Mouse (Mus musculus) embryonic stem cell, embryonic (primary cell): ENCODE results near the gene Zc3h10.

Source experiments
- CTCF ChIA-PET, 4 experiments: fragments of 300-600 bp in 2 of 4; fragments of 350-600 bp in 2 of 4; sonication (Branson Sonifier 250); formaldehyde crosslinking; loops; one replicate each; lab custom pipeline; 2022; ENCODE audit warnings: inconsistent platforms in 2 of 4; lab: Charles Lee
- POLR2A ChIA-PET, 4 experiments: fragments of 300-600 bp in 2 of 4; fragments of 350-600 bp in 2 of 4; sonication (Branson Sonifier 250); formaldehyde crosslinking; loops; one replicate each; lab custom pipeline; 2022; ENCODE audit warnings: antibody characterized with exemption in 4 of 4, inconsistent platforms in 1 of 4; lab: Charles Lee

The Zc3h10 gene

GRCm38 (mm10) chr10:128524111-128524731 lies 23.4 kb downstream of the Zc3h10 start:
- CTCF ChIA-PET, result interaction anchor here (0.5 to 3.1 kb wide), 18 partner anchors 11 to 880 kb away, joined by 3 to 27 read pairs (median 4); partner anchors contain the start of genes Myl6 (in 1 of the 4), Myl6b (in 1 of the 4) and Zc3h10 (in 1 of the 4)
- POLR2A ChIA-PET, result interaction anchor here (0.5 to 7.0 kb wide), 62 partner anchors 8 to 1162 kb away, joined by 3 to 110 read pairs (median 10); partner anchors contain the start of genes Myl6 (in 3 of the 4), Zc3h10 (in 3 of the 4), Myl6b (in 2 of the 4) and Nabp2 (in 2 of the 4)

- ChIA-PET CTCF (interaction anchor here in 1 of 4 experiments (0.5 kb wide), 1 partner anchor 380 kb away, joined by 9 read pairs; no protein-coding TSS in a partner anchor), POLR2A (interaction anchor here in 2 of 4 experiments (0.7 to 1.9 kb wide), 7 partner anchors 10 to 62 kb away, joined by 3 to 8 read pairs (median 3); partner anchors contain the start of genes Myl6b (in 2 of the 2), Myl6 (in 1 of the 2) and Pa2g4 (in 1 of the 2))
Measured at GRCm38 (mm10) chr10:128522351-128522750, 25.2 kb downstream of the Zc3h10 start.

- ChIA-PET POLR2A (interaction anchor here in 2 of 4 experiments (0.7 to 2.3 kb wide), 7 partner anchors 9 to 109 kb away, joined by 3 to 10 read pairs (median 3); partner anchors contain the start of genes Myl6b (in 1 of the 2), Nabp2 (in 1 of the 2), Pa2g4 (in 1 of the 2) and Rnf41 (in 1 of the 2)), CTCF (interaction anchor here in 1 of 4 experiments (0.6 kb wide), 1 partner anchor 146 kb away, joined by 3 read pairs; no protein-coding TSS in a partner anchor)
Measured at GRCm38 (mm10) chr10:128520591-128520990, 27.0 kb downstream of the Zc3h10 start.

GRCm38 (mm10) chr10:128518833-128519232 lies 28.7 kb downstream of the Zc3h10 start:
- ChIA-PET CTCF (interaction anchor here (0.5 to 1.6 kb wide), 32 partner anchors 9 to 487 kb away, joined by 3 to 13 read pairs (median 3); partner anchors contain the start of genes Myl6 (in 1 of the 4), Nabp2 (in 1 of the 4), Rnf41 (in 1 of the 4) and Suox (in 1 of the 4)), POLR2A (interaction anchor here in 3 of 4 experiments (0.5 to 3.5 kb wide), 22 partner anchors 9 to 340 kb away, joined by 3 to 13 read pairs (median 4); partner anchors contain the start of genes Myl6b (in 2 of the 3), Zc3h10 (in 2 of the 3), Myl6 (in 1 of the 3) and Nabp2 (in 1 of the 3))

- ChIA-PET POLR2A (interaction anchor here in 3 of 4 experiments (0.7 to 10.2 kb wide), 18 partner anchors 7 to 386 kb away, joined by 3 to 80 read pairs (median 4); partner anchors contain the start of genes Esyt1 (in 3 of the 3), Myl6 (in 2 of the 3), Zc3h10 (in 2 of the 3) and Myl6b (in 1 of the 3)), CTCF (interaction anchor here in 1 of 4 experiments (0.5 to 1.2 kb wide), 3 partner anchors 9 to 329 kb away, joined by 3 to 7 read pairs (median 3); partner anchors contain the start of gene Esyt1)
Measured at GRCm38 (mm10) chr10:128516677-128517076, 30.9 kb downstream of the Zc3h10 start.

GRCm38 (mm10) chr10:128516029-128516428 lies 31.5 kb downstream of the Zc3h10 start:
- ChIA-PET CTCF (interaction anchor here in 1 of 4 experiments (1.2 kb wide), 1 partner anchor 10 kb away, joined by 3 read pairs; the partner anchor contains the start of gene Esyt1), POLR2A (interaction anchor here in 3 of 4 experiments (0.7 to 10.2 kb wide), 11 partner anchors 9 to 71 kb away, joined by 3 to 80 read pairs (median 7); partner anchors contain the start of genes Esyt1 (in 2 of the 3), Myl6b (in 2 of the 3), Zc3h10 (in 2 of the 3) and Myl6 (in 1 of the 3))

- ChIA-PET POLR2A (interaction anchor here in 3 of 4 experiments (0.6 to 10.2 kb wide), 9 partner anchors 10 to 42 kb away, joined by 3 to 80 read pairs (median 8); partner anchors contain the start of genes Esyt1 (in 2 of the 3), Myl6b (in 2 of the 3) and Zc3h10 (in 2 of the 3)), CTCF (interaction anchor here in 1 of 4 experiments (1.2 kb wide), 1 partner anchor 11 kb away, joined by 3 read pairs; the partner anchor contains the start of gene Esyt1)
Measured at GRCm38 (mm10) chr10:128515044-128515443, 32.5 kb downstream of the Zc3h10 start.

- ChIA-PET CTCF (interaction anchor here in 1 of 4 experiments (0.5 kb wide), 1 partner anchor 77 kb away, joined by 4 read pairs; no protein-coding TSS in a partner anchor), POLR2A (interaction anchor here in 3 of 4 experiments (0.7 to 10.2 kb wide), 24 partner anchors 8 to 411 kb away, joined by 3 to 80 read pairs (median 5); partner anchors contain the start of genes Esyt1 (in 2 of the 3), Zc3h10 (in 2 of the 3), Myl6 (in 1 of the 3) and Nabp2 (in 1 of the 3))
Measured at GRCm38 (mm10) chr10:128511761-128512160, 35.8 kb downstream of the Zc3h10 start.

- ChIA-PET CTCF (interaction anchor here in 2 of 4 experiments (0.5 to 0.6 kb wide), 4 partner anchors 36 to 264 kb away, joined by 3 to 5 read pairs (median 4); no protein-coding TSS in a partner anchor), POLR2A (interaction anchor here in 3 of 4 experiments (1.0 to 10.2 kb wide), 16 partner anchors 10 to 317 kb away, joined by 3 to 80 read pairs (median 6); partner anchors contain the start of genes Esyt1 (in 2 of the 3), Myl6b (in 2 of the 3), Zc3h10 (in 2 of the 3) and Myl6 (in 1 of the 3))
Measured at GRCm38 (mm10) chr10:128511189-128511588, 36.4 kb downstream of the Zc3h10 start.

- ChIA-PET CTCF (interaction anchor here in 1 of 4 experiments (0.8 to 2.5 kb wide), 2 partner anchors 9 to 11 kb away, joined by 3 to 13 read pairs; no protein-coding TSS in a partner anchor), POLR2A (interaction anchor here (0.7 to 10.2 kb wide), 23 partner anchors 9 to 316 kb away, joined by 3 to 80 read pairs (median 5); partner anchors contain the start of genes Esyt1 (in 4 of the 4), Myl6 (in 3 of the 4), Zc3h10 (in 3 of the 4) and Myl6b (in 2 of the 4))
Measured at GRCm38 (mm10) chr10:128510301-128510700, 37.3 kb downstream of the Zc3h10 start.

GRCm38 (mm10) chr10:128509831-128510230 lies 37.7 kb downstream of the Zc3h10 start:
- ChIA-PET POLR2A (interaction anchor here (0.7 to 10.2 kb wide), 25 partner anchors 7 to 403 kb away, joined by 3 to 80 read pairs (median 5); partner anchors contain the start of genes Esyt1 (in 4 of the 4), Myl6 (in 3 of the 4), Zc3h10 (in 3 of the 4) and Myl6b (in 2 of the 4)), CTCF (interaction anchor here in 2 of 4 experiments (0.6 to 2.5 kb wide), 5 partner anchors 9 to 195 kb away, joined by 3 to 13 read pairs (median 4); partner anchors contain the start of gene Esyt1 (in 1 of the 2))

GRCm38 (mm10) chr10:128509203-128509602 lies 38.4 kb downstream of the Zc3h10 start:
- POLR2A ChIA-PET, result interaction anchor here (0.6 to 10.2 kb wide), 26 partner anchors 8 to 902 kb away, joined by 3 to 80 read pairs (median 6); partner anchors contain the start of genes Myl6 (in 3 of the 4), Zc3h10 (in 3 of the 4), Esyt1 (in 2 of the 4) and Myl6b (in 2 of the 4)
- CTCF ChIA-PET, result interaction anchor here in 3 of 4 experiments (0.6 to 2.5 kb wide), 6 partner anchors 10 to 160 kb away, joined by 3 to 13 read pairs (median 4); partner anchors contain the start of gene Esyt1 (in 1 of the 3)

- ChIA-PET POLR2A (interaction anchor here in 3 of 4 experiments (0.5 to 10.2 kb wide), 9 partner anchors 9 to 122 kb away, joined by 3 to 80 read pairs (median 14); partner anchors contain the start of genes Esyt1 (in 2 of the 3), Myl6b (in 2 of the 3) and Zc3h10 (in 2 of the 3)), CTCF (interaction anchor here in 2 of 4 experiments (0.9 to 2.5 kb wide), 2 partner anchors 10 to 11 kb away, joined by 3 to 13 read pairs; no protein-coding TSS in a partner anchor)
Measured at GRCm38 (mm10) chr10:128508260-128508659, 39.3 kb downstream of the Zc3h10 start.

GRCm38 (mm10) chr10:128505974-128506373 lies 41.6 kb downstream of the Zc3h10 start:
- CTCF ChIA-PET, result interaction anchor here in 2 of 4 experiments (0.6 to 1.0 kb wide), 2 partner anchors 60 to 295 kb away, joined by 3 read pairs; partner anchors contain the start of gene Pa2g4 (in 1 of the 2)
- POLR2A ChIA-PET, result interaction anchor here in 2 of 4 experiments (2.9 to 5.7 kb wide), 2 partner anchors 12 to 20 kb away, joined by 11 to 30 read pairs; partner anchors contain the start of genes Esyt1 (in 1 of the 2) and Myl6 (in 1 of the 2)

GRCm38 (mm10) chr10:128505371-128505667 lies 42.3 kb downstream of the Zc3h10 start:
- POLR2A ChIA-PET, result interaction anchor here in 3 of 4 experiments (0.7 to 2.9 kb wide), 8 partner anchors 11 to 356 kb away, joined by 3 to 11 read pairs (median 4); partner anchors contain the start of genes Myl6 (in 2 of the 3), Esyt1 (in 1 of the 3), Nabp2 (in 1 of the 3) and Rnf41 (in 1 of the 3)
- CTCF ChIA-PET, result interaction anchor here in 1 of 4 experiments (1.2 kb wide), 1 partner anchor 13 kb away, joined by 3 read pairs; no protein-coding TSS in a partner anchor
